Mouse (Mus musculus) neural tube, embryonic 11.5 days (tissue): Measurements from ENCODE around the gene Nedd4. TPM values are rescaled to one million over a fixed set of nuclear protein-coding genes. Genes with fewer than 3 reads are reported as not detected.

Experiments
- ATAC-seq: fragments of 200-750 bp; cut with Nextera tagmentation; 2 replicates; pipeline ENCODE4 v1.8.0; 2017; ENCODE audit warnings: moderate number of reproducible peaks, mild to moderate bottlenecking, moderate TSS enrichment, moderate library complexity; ENCODE audit not compliant: insufficient read depth, low FRiP score, low TSS enrichment
- DNase-seq: peaks from one replicate; pipeline ENCODE4 v3.0.0-alpha.2; 2015; ENCODE audit warnings: low spot score
- H3K27ac ChIP-seq: fragments of 300-500 bp; sonication (generic); 2 replicates; pipeline ENCODE4 v1.5.1; 2014; ENCODE audit warnings: low read depth, mild to moderate bottlenecking, low read length
- H3K27me3 ChIP-seq: fragments of 300-500 bp; sonication (generic); 2 replicates; pipeline ENCODE4 v1.6.1; 2014; ENCODE audit warnings: mild to moderate bottlenecking, low read length, mixed read lengths; ENCODE audit not compliant: control insufficient read depth, insufficient read depth
- H3K36me3 ChIP-seq: fragments of 300-500 bp; sonication (generic); 2 replicates; pipeline ENCODE4 v1.6.1; 2014; ENCODE audit warnings: mild to moderate bottlenecking, low read length, moderate library complexity, mixed read lengths; ENCODE audit not compliant: control insufficient read depth, insufficient read depth
- H3K4me1 ChIP-seq: fragments of 300-500 bp; sonication (generic); 2 replicates; pipeline ENCODE4 v1.6.1; 2014; ENCODE audit warnings: low read length, mixed read lengths; ENCODE audit not compliant: control insufficient read depth, insufficient read depth
- H3K4me2 ChIP-seq: fragments of 300-500 bp; sonication (generic); 2 replicates; pipeline ENCODE4 v1.6.1; 2014; ENCODE audit warnings: low read depth, mild to moderate bottlenecking, moderate library complexity
- H3K4me3 ChIP-seq: fragments of 300-500 bp; sonication (generic); 2 replicates; pipeline ENCODE4 v1.5.1; 2014; ENCODE audit warnings: low read depth, low read length
- H3K9ac ChIP-seq: fragments of 300-500 bp; sonication (generic); 2 replicates; pipeline ENCODE4 v1.6.1; 2014; ENCODE audit warnings: mild to moderate bottlenecking, low read length
- H3K9me3 ChIP-seq: fragments of 300-500 bp; sonication (generic); 2 replicates; pipeline ENCODE4 v1.6.1; 2016; ENCODE audit warnings: low read length; ENCODE audit not compliant: control insufficient read depth
- WGBS: fragments of 180-500 bp; shearing (Covaris S2); extraction: QIAGEN DNeasy Blood & Tissue Kit; methylation state at CpG from one replicate; pipeline ENCODE4 v1.1.7; 2014; 5-methylcytosine and 5-hydroxymethylcytosine counted together
- polyA plus RNA-seq: library from polyadenylated mRNA; unstranded; fragments of >200 nt; fragmentation: Nextera tagmentation; extraction: Ambion mirVana; gene quantifications from 2 replicates; pipeline ENCODE4 v1.2.1, GENCODE M21; 2014

Nedd4 gene
- polyA plus RNA-seq, 1 experiment from 2014 or later, result 799 TPM

GRCm38 (mm10) chr9:72735822-72736410 lies 73.8 kb downstream of the Nedd4 start:
- ATAC-seq (no peak), DNase-seq (peak; percentile 70)
- Histone ChIP-seq H3K9ac (no peak overlapping the region), H3K4me3 (no peak overlapping the region), H3K4me2 (no peak overlapping the region), H3K27ac (no peak overlapping the region), H3K9me3 (no peaks in the 10 kb centered on the region), H3K4me1 (no peaks in the 10 kb centered on the region), H3K36me3 (peaks cover 66% of the 10 kb centered on the region), H3K27me3 (no peaks in the 10 kb centered on the region)
- WGBS, result 74% methylated on average over 3 of the region's 3 CpGs

DNA sequence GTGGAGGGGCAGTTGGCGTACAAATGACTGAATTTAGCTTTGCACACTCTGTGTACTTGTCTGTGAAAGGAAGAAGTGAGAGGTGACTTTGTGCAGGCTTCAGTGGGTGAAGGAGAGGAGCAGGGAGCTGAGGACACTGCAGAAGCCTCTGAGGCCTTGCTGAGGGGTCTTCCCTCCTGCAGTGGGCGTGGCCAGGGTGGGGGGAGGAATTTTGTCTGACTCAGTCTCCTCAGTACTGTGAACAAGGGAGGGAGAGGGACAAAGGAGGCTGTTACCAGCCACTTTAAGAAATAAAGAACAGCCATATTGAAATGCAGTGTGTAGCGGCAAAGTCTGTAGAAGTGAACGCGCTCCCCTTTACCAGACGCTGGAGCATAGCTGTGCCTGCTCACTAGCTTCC lies 79.1 kb downstream of the Nedd4 start:
- no peaks in the 10 kb centered on the region for H3K27me3 ChIP-seq
- H3K9me3 ChIP-seq, result no peaks in the 10 kb centered on the region
- no peak overlapping the region for H3K9ac ChIP-seq
- peaks cover 64% of the 10 kb centered on the region for H3K36me3 ChIP-seq
- no peaks in the 10 kb centered on the region for H3K4me1 ChIP-seq
- ATAC-seq, result no peak
- WGBS, result 96% methylated on average over 6 of the region's 6 CpGs
- no peak overlapping the region for H3K4me3 ChIP-seq
- no peak for DNase-seq
- no peak overlapping the region for H3K4me2 ChIP-seq
- no peak overlapping the region for H3K27ac ChIP-seq

DNA sequence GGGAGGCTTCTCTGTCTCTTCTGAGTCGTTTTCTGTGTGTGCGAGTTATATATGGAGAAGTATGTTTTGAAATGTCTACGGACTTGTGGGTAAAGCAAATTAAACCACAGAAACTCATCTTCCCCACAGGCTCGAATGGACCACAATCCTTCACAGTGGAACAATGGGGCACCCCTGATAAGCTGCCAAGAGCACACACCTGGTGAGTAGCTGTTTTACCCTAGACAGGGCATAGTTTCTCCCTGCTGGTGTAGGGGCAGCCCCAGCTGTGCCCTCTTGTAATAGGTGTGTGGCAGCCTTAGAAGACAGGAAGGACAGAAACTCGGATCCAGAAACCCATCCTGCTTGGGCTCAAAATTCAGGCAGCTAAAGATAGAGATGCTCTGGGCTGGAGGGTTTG lies 84.1 kb downstream of the Nedd4 start:
- no peaks in the 10 kb centered on the region for H3K9me3 ChIP-seq
- no peaks in the 10 kb centered on the region for H3K27me3 ChIP-seq
- H3K36me3 ChIP-seq, result peaks cover 43% of the 10 kb centered on the region
- no peak for ATAC-seq
- H3K9ac ChIP-seq, result no peak overlapping the region
- WGBS, result 94% methylated on average over 5 of the region's 5 CpGs
- no peak for DNase-seq
- no peak overlapping the region for H3K4me2 ChIP-seq
- no peaks in the 10 kb centered on the region for H3K4me1 ChIP-seq
- no peak overlapping the region for H3K4me3 ChIP-seq
- no peak overlapping the region for H3K27ac ChIP-seq

- H3K9ac ChIP-seq, result no peak overlapping the region
- peaks cover 23% of the 10 kb centered on the region for H3K36me3 ChIP-seq
- H3K9me3 ChIP-seq, result no peaks in the 10 kb centered on the region
- no peak for DNase-seq
- no peaks in the 10 kb centered on the region for H3K27me3 ChIP-seq
- H3K4me1 ChIP-seq, result no peaks in the 10 kb centered on the region
- no peak for ATAC-seq
- no peak overlapping the region for H3K4me2 ChIP-seq
- no peak overlapping the region for H3K4me3 ChIP-seq
- WGBS, result 79% methylated on average over 2 of the region's 2 CpGs
- no peak overlapping the region for H3K27ac ChIP-seq
These were observed 88.1 kb downstream of the Nedd4 start for GRCm38 (mm10) chr9:72750272-72750671.

GRCm38 (mm10) chr9:72752656-72753055 lies 90.5 kb downstream of the Nedd4 start:
- Histone ChIP-seq H3K9ac (no peak overlapping the region), H3K9me3 (no peaks in the 10 kb centered on the region), H3K4me2 (no peak overlapping the region), H3K4me3 (no peak overlapping the region), H3K27ac (no peak overlapping the region), H3K4me1 (no peaks in the 10 kb centered on the region), H3K36me3 (peaks cover 9% of the 10 kb centered on the region), H3K27me3 (no peaks in the 10 kb centered on the region)
- DNase-seq (no peak), ATAC-seq (no peak)
- 74% methylated on average over 9 of the region's 9 CpGs for WGBS

DNA sequence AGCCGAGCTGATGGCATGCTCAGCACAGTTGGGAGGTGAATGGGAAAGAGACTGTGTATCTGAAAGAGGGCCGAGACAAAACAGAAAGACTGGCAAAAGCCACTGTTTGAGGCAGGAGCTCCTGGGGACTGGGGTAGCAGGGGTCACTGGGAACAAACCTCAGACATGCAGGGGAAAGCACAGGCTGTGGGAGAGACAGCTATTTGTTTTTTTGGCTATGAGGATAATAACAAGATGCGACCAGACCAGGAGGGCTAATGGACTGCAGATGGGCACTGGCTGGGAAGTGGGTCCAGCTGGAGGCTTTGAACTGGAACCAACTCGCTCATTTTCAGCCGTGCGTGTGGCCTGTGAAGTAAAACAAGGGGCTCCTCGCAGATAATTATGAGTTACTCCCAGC lies 91.6 kb downstream of the Nedd4 start:
- Histone ChIP-seq H3K36me3 (peaks cover 2% of the 10 kb centered on the region), H3K4me3 (no peak overlapping the region), H3K9me3 (no peaks in the 10 kb centered on the region), H3K27me3 (no peaks in the 10 kb centered on the region), H3K4me2 (no peak overlapping the region), H3K4me1 (0 out of 2 replicates have a peak, but pooled peaks cover under 1% of the 10 kb centered on the region), H3K27ac (no peak overlapping the region), H3K9ac (no peak overlapping the region)
- DNase-seq (peak; percentile 58), ATAC-seq (peak; percentile 53; the same call in 1 of the 2 replicates)
- 25% methylated on average over 7 of the region's 7 CpGs for WGBS

- WGBS, result 85% methylated on average over 5 of the region's 5 CpGs
These were observed 95.0 kb downstream of the Nedd4 start for GRCm38 (mm10) chr9:72757143-72757542.

GRCm38 (mm10) chr9:72758705-72759131 lies 96.6 kb downstream of the Nedd4 start:
- H3K4me2 ChIP-seq, result no peak overlapping the region
- DNase-seq (peak; percentile 49), ATAC-seq (no peak)
- H3K36me3 ChIP-seq, result no peaks in the 10 kb centered on the region
- H3K9me3 ChIP-seq, result no peaks in the 10 kb centered on the region
- H3K4me1 ChIP-seq, result peaks cover 7% of the 10 kb centered on the region; the same call in 1 of the 2 replicates
- no peak overlapping the region for H3K4me3 ChIP-seq
- 44% methylated on average over 8 of the region's 8 CpGs for WGBS
- H3K9ac ChIP-seq, result no peak overlapping the region
- H3K27me3 ChIP-seq, result no peaks in the 10 kb centered on the region
- H3K27ac ChIP-seq, result no peak overlapping the region

More at GRCm38 (mm10) chr9:72757143-72757542, 95.0 kb downstream of the Nedd4 start:
- Histone ChIP-seq H3K4me3 (no peak overlapping the region), H3K36me3 (no peaks in the 10 kb centered on the region), H3K4me2 (no peak overlapping the region), H3K4me1 (0 out of 2 replicates have a peak, but pooled peaks cover 4% of the 10 kb centered on the region), H3K27ac (no peak overlapping the region), H3K9ac (no peak overlapping the region), H3K9me3 (no peaks in the 10 kb centered on the region), H3K27me3 (no peaks in the 10 kb centered on the region)
- ATAC-seq (no peak), DNase-seq (no peak)

- Histone ChIP-seq H3K9ac (peak overlapping the region; percentile 15; the same call in 1 of the 2 replicates), H3K4me1 (peaks cover 7% of the 10 kb centered on the region; the same call in 1 of the 2 replicates), H3K36me3 (no peaks in the 10 kb centered on the region), H3K9me3 (no peaks in the 10 kb centered on the region), H3K27ac (no peak overlapping the region), H3K4me3 (no peak overlapping the region), H3K27me3 (no peaks in the 10 kb centered on the region), H3K4me2 (no peak overlapping the region)
- WGBS, result 4% methylated on average over 3 of the region's 3 CpGs
- DNase-seq, result no peak
- peak; percentile 51; the same call in 1 of the 2 replicates for ATAC-seq
These were observed 101.0 kb downstream of the Nedd4 start for GRCm38 (mm10) chr9:72763050-72763718.
